Mouse (Mus musculus): ENCODE results near the gene Nsun2. TPM values are rescaled to one million over a fixed set of nuclear protein-coding genes. Genes with fewer than 3 reads are reported as not detected.

The Nsun2 gene
- polyA plus RNA-seq, 2 experiments = 102 to 134 TPM

- ATAC-seq (ENCODE audit: low FRiP score, low read depth) = no peak
- no peak overlapping the region for H3K27ac ChIP-seq (replicated peaks; ENCODE audit: low read depth, low read length)
Observed at GRCm38 (mm10) chr13:69537366-69537765, 3.8 kb downstream of the Nsun2 start.

GRCm38 (mm10) chr13:69538327-69538726, 4.8 kb downstream of the Nsun2 start:
- H3K4me2 ChIP-seq (replicated peaks; ENCODE audit: low read depth, low read length, severe bottlenecking) = no peak overlapping the region; the same call in 1 of the 2 replicates

More at GRCm38 (mm10) chr13:69537366-69537765, 3.8 kb downstream of the Nsun2 start:
- Histone ChIP-seq H3K4me3 (replicated peaks; ENCODE audit: low read length) (no peak overlapping the region), H3K36me3 (ENCODE audit: control insufficient read depth, insufficient read depth, low read length) (no peaks in the 10 kb centered on the region), H3K4me1 (ENCODE audit: control insufficient read depth, insufficient read depth, low read length) (peaks cover 27% of the 10 kb centered on the region), H3K4me2 (replicated peaks; ENCODE audit: low read depth, low read length, severe bottlenecking) (no peak overlapping the region), H3K9ac (ENCODE audit: low read depth, low read length, severe bottlenecking) (no peak overlapping the region), H3K27me3 (ENCODE audit: control insufficient read depth, insufficient read depth, low read length) (no peaks in the 10 kb centered on the region), H3K9me3 (ENCODE audit: control insufficient read depth, low read length) (no peaks in the 10 kb centered on the region)
- DNase-seq (ENCODE audit: low spot score) = no peak
- WGBS = 76% methylated on average over 7 of the region's 7 CpGs
- no peak for TF ChIP-seq POLR2A (IDR thresholded peaks at IDR 0.05; ENCODE audit: borderline replicate concordance, extremely low read depth, insufficient read depth, insufficient read length)

GRCm38 (mm10) chr13:69541209-69541608, 7.7 kb downstream of the Nsun2 start:
- no peak for TF ChIP-seq POLR2A (IDR thresholded peaks at IDR 0.05; ENCODE audit: borderline replicate concordance, extremely low read depth, insufficient read depth, insufficient read length)
- H3K9me3 ChIP-seq (ENCODE audit: control insufficient read depth, low read length) = no peaks in the 10 kb centered on the region
- ATAC-seq (ENCODE audit: low FRiP score, low read depth) = no peak
- peaks cover 29% of the 10 kb centered on the region for H3K4me1 ChIP-seq (ENCODE audit: control insufficient read depth, insufficient read depth, low read length)
- H3K36me3 ChIP-seq (ENCODE audit: control insufficient read depth, insufficient read depth, low read length) = no peaks in the 10 kb centered on the region
- H3K27ac ChIP-seq (replicated peaks; ENCODE audit: low read depth, low read length) = no peak overlapping the region
- H3K4me3 ChIP-seq (replicated peaks; ENCODE audit: low read length) = no peak overlapping the region
- WGBS = 75% methylated on average over 6 of the region's 6 CpGs
- H3K9ac ChIP-seq (ENCODE audit: low read depth, low read length, severe bottlenecking) = no peak overlapping the region
- DNase-seq (ENCODE audit: low spot score) = no peak
- no peaks in the 10 kb centered on the region for H3K27me3 ChIP-seq (ENCODE audit: control insufficient read depth, insufficient read depth, low read length)
- H3K4me2 ChIP-seq (replicated peaks; ENCODE audit: low read depth, low read length, severe bottlenecking) = no peak overlapping the region

More at GRCm38 (mm10) chr13:69538327-69538726, 4.8 kb downstream of the Nsun2 start:
- Histone ChIP-seq H3K27me3 (ENCODE audit: control insufficient read depth, insufficient read depth, low read length) (no peaks in the 10 kb centered on the region), H3K9ac (ENCODE audit: low read depth, low read length, severe bottlenecking) (no peak overlapping the region), H3K9me3 (ENCODE audit: control insufficient read depth, low read length) (no peaks in the 10 kb centered on the region), H3K36me3 (ENCODE audit: control insufficient read depth, insufficient read depth, low read length) (no peaks in the 10 kb centered on the region), H3K4me3 (replicated peaks; ENCODE audit: low read length) (no peak overlapping the region), H3K27ac (replicated peaks; ENCODE audit: low read depth, low read length) (no peak overlapping the region), H3K4me1 (ENCODE audit: control insufficient read depth, insufficient read depth, low read length) (peaks cover 28% of the 10 kb centered on the region)
- no peak for DNase-seq (ENCODE audit: low spot score)
- no peak for TF ChIP-seq POLR2A (IDR thresholded peaks at IDR 0.05; ENCODE audit: borderline replicate concordance, extremely low read depth, insufficient read depth, insufficient read length)
- ATAC-seq (ENCODE audit: low FRiP score, low read depth) = no peak
- WGBS = 26% methylated on average over 4 of the region's 4 CpGs

GRCm38 (mm10) chr13:69541776-69542175, 8.2 kb downstream of the Nsun2 start:
- WGBS = 74% methylated on average over 10 of the region's 10 CpGs
- DNase-seq (ENCODE audit: low spot score) (peak; percentile 33), ATAC-seq (ENCODE audit: low FRiP score, low read depth) (no peak)
- no peak for TF ChIP-seq POLR2A (IDR thresholded peaks at IDR 0.05; ENCODE audit: borderline replicate concordance, extremely low read depth, insufficient read depth, insufficient read length)
- Histone ChIP-seq H3K27me3 (ENCODE audit: control insufficient read depth, insufficient read depth, low read length) (no peaks in the 10 kb centered on the region), H3K36me3 (ENCODE audit: control insufficient read depth, insufficient read depth, low read length) (no peaks in the 10 kb centered on the region), H3K4me3 (replicated peaks; ENCODE audit: low read length) (no peak overlapping the region), H3K4me2 (replicated peaks; ENCODE audit: low read depth, low read length, severe bottlenecking) (no peak overlapping the region), H3K27ac (replicated peaks; ENCODE audit: low read depth, low read length) (no peak overlapping the region), H3K9me3 (ENCODE audit: control insufficient read depth, low read length) (no peaks in the 10 kb centered on the region), H3K4me1 (ENCODE audit: control insufficient read depth, insufficient read depth, low read length) (peaks cover 26% of the 10 kb centered on the region), H3K9ac (ENCODE audit: low read depth, low read length, severe bottlenecking) (no peak overlapping the region)

GRCm38 (mm10) chr13:69542571-69543352, 9.2 kb downstream of the Nsun2 start:
- peak overlapping the region; percentile 67 for H3K27ac ChIP-seq (replicated peaks; ENCODE audit: low read depth, low read length)
- no peaks in the 10 kb centered on the region for H3K9me3 ChIP-seq (ENCODE audit: control insufficient read depth, low read length)
- H3K27me3 ChIP-seq (ENCODE audit: control insufficient read depth, insufficient read depth, low read length) = no peaks in the 10 kb centered on the region
- TF ChIP-seq POLR2A (IDR thresholded peaks at IDR 0.05; ENCODE audit: borderline replicate concordance, extremely low read depth, insufficient read depth, insufficient read length) = no peak
- no peak overlapping the region for H3K9ac ChIP-seq (ENCODE audit: low read depth, low read length, severe bottlenecking)
- no peak overlapping the region; the same call in 1 of the 2 replicates for H3K4me2 ChIP-seq (replicated peaks; ENCODE audit: low read depth, low read length, severe bottlenecking)
- no peak overlapping the region for H3K4me3 ChIP-seq (replicated peaks; ENCODE audit: low read length)
- 32% methylated on average over 17 of the region's 17 CpGs for WGBS
- DNase-seq (ENCODE audit: low spot score) = peak; percentile 42
- H3K36me3 ChIP-seq (ENCODE audit: control insufficient read depth, insufficient read depth, low read length) = no peaks in the 10 kb centered on the region
- H3K4me1 ChIP-seq (ENCODE audit: control insufficient read depth, insufficient read depth, low read length) = peaks cover 26% of the 10 kb centered on the region
- peak; percentile 45; the same call in 1 of the 2 replicates for ATAC-seq (ENCODE audit: low FRiP score, low read depth)

Data from limb, embryonic 14.5 days (tissue).